Mouse (Mus musculus): Measurements from ENCODE around the gene Plcd1. TPM values are rescaled to one million over a fixed set of nuclear protein-coding genes. Genes with fewer than 3 reads are reported as not detected.

Gene Plcd1
- polyA plus RNA-seq (2012; rRNA removed) (50.0 and 60.8 TPM in 2 replicates), polyA plus RNA-seq (2014; fragmentation: Nextera tagmentation; extraction: Ambion mirVana) (38.0 and 38.2 TPM in 2 replicates)

- Histone ChIP-seq H3K27ac (replicated peaks; ENCODE audit: low read depth, low read length) (peak within 1 kb of the TSS; percentile 58), H3K36me3 (ENCODE audit: control insufficient read depth, insufficient read depth, low read length) (no peaks in the 10 kb centered on the region), H3K4me2 (replicated peaks; ENCODE audit: low read depth, low read length, severe bottlenecking) (peak within 1 kb of the TSS; percentile 67), H3K9me3 (ENCODE audit: control insufficient read depth, low read length) (no peaks in the 10 kb centered on the region), H3K27me3 (ENCODE audit: control insufficient read depth, insufficient read depth, low read length) (no peaks in the 10 kb centered on the region), H3K9ac (ENCODE audit: low read depth, low read length, severe bottlenecking) (peak within 1 kb of the TSS; percentile 55), H3K4me3 (replicated peaks; ENCODE audit: low read length) (peak within 1 kb of the TSS; percentile 45), H3K4me1 (ENCODE audit: control insufficient read depth, insufficient read depth, low read length) (peaks cover 27% of the 10 kb centered on the region)
- TF ChIP-seq POLR2A (IDR thresholded peaks at IDR 0.05; ENCODE audit: borderline replicate concordance, extremely low read depth, insufficient read depth, insufficient read length): peak; percentile 76; the same call in 1 of the 2 replicates
- DNase-seq (ENCODE audit: low spot score) (peak; percentile 86), ATAC-seq (ENCODE audit: low FRiP score, low read depth) (peak; percentile 87)
- 15% methylated on average over 29 of the region's 45 CpGs for WGBS
Observed at GRCm38 (mm10) chr9:119093419-119094295, at the start of gene Plcd1. Gene Plcd1, minus strand, starts transcription at chr9:119093502.

- WGBS: 92% methylated on average over 5 of the region's 5 CpGs
- H3K4me3 ChIP-seq (replicated peaks; ENCODE audit: low read length): no peak overlapping the region
- no peak overlapping the region for H3K4me2 ChIP-seq (replicated peaks; ENCODE audit: low read depth, low read length, severe bottlenecking)
- no peak overlapping the region for H3K27ac ChIP-seq (replicated peaks; ENCODE audit: low read depth, low read length)
- DNase-seq (ENCODE audit: low spot score): no peak
- H3K36me3 ChIP-seq (ENCODE audit: control insufficient read depth, insufficient read depth, low read length): no peaks in the 10 kb centered on the region
- H3K4me1 ChIP-seq (ENCODE audit: control insufficient read depth, insufficient read depth, low read length): no peaks in the 10 kb centered on the region
- H3K9ac ChIP-seq (ENCODE audit: low read depth, low read length, severe bottlenecking): no peak overlapping the region
- no peak for TF ChIP-seq POLR2A (IDR thresholded peaks at IDR 0.05; ENCODE audit: borderline replicate concordance, extremely low read depth, insufficient read depth, insufficient read length)
- ATAC-seq (ENCODE audit: low FRiP score, low read depth): no peak
- no peaks in the 10 kb centered on the region for H3K9me3 ChIP-seq (ENCODE audit: control insufficient read depth, low read length)
- H3K27me3 ChIP-seq (ENCODE audit: control insufficient read depth, insufficient read depth, low read length): no peaks in the 10 kb centered on the region
Observed at GRCm38 (mm10) chr9:119142066-119142465, 48.8 kb upstream of the Plcd1 start.

GRCm38 (mm10) chr9:119138836-119139235 is 45.5 kb upstream of the Plcd1 start:
- Histone ChIP-seq H3K4me2 (replicated peaks; ENCODE audit: low read depth, low read length, severe bottlenecking) (no peak overlapping the region), H3K36me3 (ENCODE audit: control insufficient read depth, insufficient read depth, low read length) (no peaks in the 10 kb centered on the region), H3K27me3 (ENCODE audit: control insufficient read depth, insufficient read depth, low read length) (no peaks in the 10 kb centered on the region), H3K4me1 (ENCODE audit: control insufficient read depth, insufficient read depth, low read length) (no peaks in the 10 kb centered on the region), H3K27ac (replicated peaks; ENCODE audit: low read depth, low read length) (no peak overlapping the region), H3K4me3 (replicated peaks; ENCODE audit: low read length) (no peak overlapping the region), H3K9ac (ENCODE audit: low read depth, low read length, severe bottlenecking) (no peak overlapping the region), H3K9me3 (ENCODE audit: control insufficient read depth, low read length) (no peaks in the 10 kb centered on the region)
- DNase-seq (ENCODE audit: low spot score) (no peak), ATAC-seq (ENCODE audit: low FRiP score, low read depth) (no peak)
- no peak for TF ChIP-seq POLR2A (IDR thresholded peaks at IDR 0.05; ENCODE audit: borderline replicate concordance, extremely low read depth, insufficient read depth, insufficient read length)
- 72% methylated on average over 2 of the region's 2 CpGs for WGBS

GRCm38 (mm10) chr9:119130692-119131091 is 37.4 kb upstream of the Plcd1 start:
- H3K4me3 ChIP-seq (replicated peaks; ENCODE audit: low read length): no peak overlapping the region
- WGBS: 47% methylated on average over 5 of the region's 5 CpGs
- ATAC-seq (ENCODE audit: low FRiP score, low read depth) (no peak), DNase-seq (ENCODE audit: low spot score) (no peak)
- no peaks in the 10 kb centered on the region for H3K4me1 ChIP-seq (ENCODE audit: control insufficient read depth, insufficient read depth, low read length)
- no peaks in the 10 kb centered on the region for H3K9me3 ChIP-seq (ENCODE audit: control insufficient read depth, low read length)
- H3K9ac ChIP-seq (ENCODE audit: low read depth, low read length, severe bottlenecking): no peak overlapping the region
- H3K27ac ChIP-seq (replicated peaks; ENCODE audit: low read depth, low read length): no peak overlapping the region
- no peaks in the 10 kb centered on the region for H3K27me3 ChIP-seq (ENCODE audit: control insufficient read depth, insufficient read depth, low read length)
- no peak overlapping the region for H3K4me2 ChIP-seq (replicated peaks; ENCODE audit: low read depth, low read length, severe bottlenecking)
- no peak for TF ChIP-seq POLR2A (IDR thresholded peaks at IDR 0.05; ENCODE audit: borderline replicate concordance, extremely low read depth, insufficient read depth, insufficient read length)
- H3K36me3 ChIP-seq (ENCODE audit: control insufficient read depth, insufficient read depth, low read length): no peaks in the 10 kb centered on the region

- no peak overlapping the region for H3K9ac ChIP-seq (ENCODE audit: low read depth, low read length, severe bottlenecking)
- H3K4me3 ChIP-seq (replicated peaks; ENCODE audit: low read length): no peak overlapping the region
- 82% methylated on average over 12 of the region's 12 CpGs for WGBS
- H3K36me3 ChIP-seq (ENCODE audit: control insufficient read depth, insufficient read depth, low read length): no peaks in the 10 kb centered on the region
- no peaks in the 10 kb centered on the region for H3K9me3 ChIP-seq (ENCODE audit: control insufficient read depth, low read length)
- DNase-seq (ENCODE audit: low spot score) (no peak), ATAC-seq (ENCODE audit: low FRiP score, low read depth) (no peak)
- no peaks in the 10 kb centered on the region for H3K4me1 ChIP-seq (ENCODE audit: control insufficient read depth, insufficient read depth, low read length)
- no peak overlapping the region for H3K27ac ChIP-seq (replicated peaks; ENCODE audit: low read depth, low read length)
- H3K27me3 ChIP-seq (ENCODE audit: control insufficient read depth, insufficient read depth, low read length): no peaks in the 10 kb centered on the region
- no peak for TF ChIP-seq POLR2A (IDR thresholded peaks at IDR 0.05; ENCODE audit: borderline replicate concordance, extremely low read depth, insufficient read depth, insufficient read length)
- H3K4me2 ChIP-seq (replicated peaks; ENCODE audit: low read depth, low read length, severe bottlenecking): no peak overlapping the region
Observed at GRCm38 (mm10) chr9:119128436-119129181, 35.3 kb upstream of the Plcd1 start.
